Mouse (Mus musculus): Measurements from ENCODE around the gene Sfxn5. TPM values are rescaled to one million over a fixed set of nuclear protein-coding genes. Genes with fewer than 3 reads are reported as not detected.

The Sfxn5 gene
- total RNA-seq (2014; fragmentation: Nextera tagmentation), result 0.92 and 2.1 TPM in 2 replicates
- 0.93 and 2.0 TPM in 2 replicates for total RNA-seq (2017)

- peak; percentile 87 for ATAC-seq (replicated peaks; ENCODE audit: poor library complexity, severe bottlenecking)
Observed at GRCm38 (mm10) chr6:85333000-85333669, at the start of gene Sfxn5. Gene Sfxn5, minus strand, starts transcription at chr6:85333422.

DNA sequence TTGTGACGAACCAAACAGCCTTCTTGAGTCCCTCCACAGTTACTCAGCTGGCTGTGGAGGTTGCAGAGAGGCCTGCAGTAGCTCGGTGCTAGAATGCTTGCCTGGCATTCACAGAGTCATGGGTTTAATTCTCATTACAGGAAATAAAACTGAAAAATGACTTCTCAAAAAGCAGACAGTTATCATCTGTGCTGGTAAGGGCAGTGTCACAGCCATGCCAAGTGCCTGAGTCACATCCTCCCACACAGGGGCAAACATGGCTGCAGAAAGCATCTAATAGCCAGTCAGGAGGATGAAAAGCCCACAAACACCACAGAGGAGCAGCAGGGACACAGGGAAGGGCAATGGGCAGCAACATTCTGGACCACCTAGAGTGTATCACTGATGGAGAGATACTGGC, 49.6 kb upstream of the Sfxn5 start:
- ATAC-seq (replicated peaks; ENCODE audit: poor library complexity, severe bottlenecking), result no peak

- no peak for ATAC-seq (replicated peaks; ENCODE audit: poor library complexity, severe bottlenecking)
Observed at GRCm38 (mm10) chr6:85381648-85382020, 48.4 kb upstream of the Sfxn5 start.

DNA sequence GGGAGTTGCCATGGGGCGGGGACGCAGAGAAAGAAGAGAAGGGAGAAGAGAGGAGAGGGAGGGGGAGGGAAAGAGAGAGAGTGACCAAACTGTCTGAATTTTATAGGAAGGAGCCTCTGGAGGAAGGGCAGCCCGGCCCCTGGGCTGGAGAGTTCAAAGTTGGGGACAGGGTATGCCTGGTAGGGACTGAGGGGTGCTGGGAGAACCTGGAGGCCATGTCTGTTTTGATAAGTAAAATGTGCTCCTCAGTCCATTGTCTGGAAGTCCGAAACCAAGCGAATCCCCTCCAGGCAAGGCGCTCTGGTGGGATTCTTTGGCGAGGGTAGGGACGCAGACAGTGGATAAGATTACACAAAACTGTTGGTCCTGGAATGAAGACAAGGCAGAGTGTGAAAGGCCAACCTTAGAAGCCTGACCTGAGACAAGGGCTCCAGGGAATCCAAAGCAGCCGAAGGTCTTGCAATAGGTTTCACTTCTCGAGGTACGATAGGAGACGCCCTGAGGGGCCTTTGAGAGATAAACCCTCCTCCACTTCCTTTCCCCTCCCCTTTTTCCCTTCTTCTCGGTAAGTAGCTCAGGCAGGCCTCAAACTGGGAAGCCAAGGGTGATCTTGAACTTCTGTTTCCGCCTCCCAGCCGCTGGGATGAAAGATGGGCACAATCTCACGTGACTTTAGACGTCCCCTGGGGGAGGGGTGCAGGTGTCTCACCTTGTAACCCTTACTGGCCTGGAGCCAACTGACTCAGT, 47.9 kb upstream of the Sfxn5 start:
- peak; percentile 78 for ATAC-seq (replicated peaks; ENCODE audit: poor library complexity, severe bottlenecking)

DNA sequence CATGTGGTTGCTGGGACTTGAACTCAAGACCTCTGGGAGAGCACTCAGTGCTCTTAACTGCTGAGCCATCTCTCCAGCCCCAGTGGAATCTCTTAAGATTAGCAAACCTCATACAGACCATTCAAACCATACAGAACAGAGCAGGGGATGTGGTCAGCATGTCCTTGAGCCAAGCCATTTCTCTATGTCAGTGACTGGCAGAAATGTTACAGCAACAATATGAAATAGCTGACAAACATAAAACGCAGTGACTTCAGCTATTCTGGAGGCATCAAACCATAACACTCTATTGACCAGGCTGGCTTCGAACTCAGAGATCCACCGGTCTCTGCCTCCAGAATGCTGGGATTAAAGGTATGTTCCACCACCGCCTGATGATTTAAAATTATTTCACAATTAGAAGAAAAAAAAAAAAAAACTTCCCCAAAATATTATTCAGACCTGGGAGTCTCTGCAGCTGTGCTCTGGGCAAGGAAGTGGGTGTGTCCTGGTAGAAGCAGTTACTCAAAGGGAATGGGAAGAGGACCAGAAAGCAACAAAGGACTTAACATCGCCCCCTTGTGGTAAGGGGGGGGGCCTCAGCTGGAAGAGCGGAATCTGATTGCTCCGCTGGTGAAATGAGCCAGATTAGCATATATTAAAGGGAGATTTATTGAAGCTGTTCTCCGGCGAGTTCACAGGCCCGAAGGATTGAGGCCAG, 47.1 kb upstream of the Sfxn5 start:
- ATAC-seq (replicated peaks; ENCODE audit: poor library complexity, severe bottlenecking), result peak; percentile 95

GRCm38 (mm10) chr6:85378629-85379028, 45.4 kb upstream of the Sfxn5 start:
- no peak for ATAC-seq (replicated peaks; ENCODE audit: poor library complexity, severe bottlenecking)

DNA sequence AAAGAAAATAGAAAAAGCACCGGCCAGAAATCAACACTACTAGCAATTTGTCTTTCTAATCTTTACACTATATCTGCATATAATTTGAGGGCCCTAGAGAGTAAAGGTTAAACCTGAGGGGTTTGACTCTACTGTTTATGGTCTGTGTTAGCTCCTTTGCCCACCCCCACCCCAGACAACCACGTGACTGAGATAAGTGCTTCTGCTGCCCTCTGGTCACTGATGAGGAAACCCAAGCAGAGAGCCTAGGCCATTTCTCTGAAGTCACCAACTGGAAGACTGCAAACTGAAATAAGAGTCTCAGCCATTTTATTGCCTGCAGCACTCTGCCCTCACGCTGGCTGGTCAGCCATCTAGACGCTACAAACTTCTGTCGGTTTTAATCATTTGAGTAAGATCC, 44.7 kb upstream of the Sfxn5 start:
- no peak for ATAC-seq (replicated peaks; ENCODE audit: poor library complexity, severe bottlenecking)

DNA sequence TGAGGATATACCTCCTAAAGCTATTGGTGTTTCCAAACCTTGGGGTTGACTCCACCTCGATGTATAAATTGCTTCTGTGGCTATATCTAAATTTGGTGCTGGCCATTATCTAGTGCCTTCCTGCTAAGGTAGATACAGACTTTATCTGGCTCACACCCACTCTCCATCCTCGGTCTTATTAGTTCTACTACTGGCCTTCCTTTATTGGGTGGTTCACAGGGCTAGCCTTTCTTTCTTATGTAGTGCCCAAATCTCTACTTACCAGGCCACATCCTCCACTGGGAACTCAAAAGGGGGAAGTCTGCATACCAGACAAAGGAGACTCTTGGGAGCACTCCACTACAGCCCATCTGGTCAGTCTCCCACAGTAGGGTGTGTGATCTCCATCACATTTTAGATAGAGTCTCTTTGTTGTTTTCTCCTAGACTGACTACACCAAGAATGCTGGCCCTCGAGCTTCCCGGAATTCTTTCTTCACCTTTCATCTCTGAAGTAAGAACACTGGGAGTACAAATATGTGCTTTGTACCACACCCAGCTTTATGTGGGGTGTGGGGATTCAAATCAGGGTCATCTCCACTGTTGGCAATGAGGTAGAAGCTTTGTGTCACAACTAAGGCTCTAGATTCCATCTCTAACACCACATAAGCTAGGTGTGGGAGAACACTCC, 44.0 kb upstream of the Sfxn5 start:
- no peak for ATAC-seq (replicated peaks; ENCODE audit: poor library complexity, severe bottlenecking)

DNA sequence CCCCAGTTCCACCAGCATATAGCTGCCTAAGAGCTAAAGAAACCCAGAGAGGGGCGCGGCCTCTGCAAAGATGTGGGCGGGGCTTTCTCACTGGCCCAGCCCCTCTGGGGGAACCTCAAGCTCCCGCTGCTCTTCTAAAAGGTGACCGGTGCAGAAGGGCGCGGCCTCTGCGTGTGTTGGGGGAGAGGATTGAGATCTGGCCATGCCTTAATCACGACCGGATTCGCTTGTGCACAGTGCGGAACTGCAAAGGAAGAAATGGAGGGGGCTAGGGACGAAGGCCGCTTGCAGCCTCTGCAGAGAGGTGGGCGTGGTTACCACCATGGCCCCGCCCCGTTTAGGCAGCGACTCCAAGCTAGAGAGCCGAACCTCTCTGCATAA, 41.5 kb upstream of the Sfxn5 start:
- peak; percentile 87 for ATAC-seq (replicated peaks; ENCODE audit: poor library complexity, severe bottlenecking)

DNA sequence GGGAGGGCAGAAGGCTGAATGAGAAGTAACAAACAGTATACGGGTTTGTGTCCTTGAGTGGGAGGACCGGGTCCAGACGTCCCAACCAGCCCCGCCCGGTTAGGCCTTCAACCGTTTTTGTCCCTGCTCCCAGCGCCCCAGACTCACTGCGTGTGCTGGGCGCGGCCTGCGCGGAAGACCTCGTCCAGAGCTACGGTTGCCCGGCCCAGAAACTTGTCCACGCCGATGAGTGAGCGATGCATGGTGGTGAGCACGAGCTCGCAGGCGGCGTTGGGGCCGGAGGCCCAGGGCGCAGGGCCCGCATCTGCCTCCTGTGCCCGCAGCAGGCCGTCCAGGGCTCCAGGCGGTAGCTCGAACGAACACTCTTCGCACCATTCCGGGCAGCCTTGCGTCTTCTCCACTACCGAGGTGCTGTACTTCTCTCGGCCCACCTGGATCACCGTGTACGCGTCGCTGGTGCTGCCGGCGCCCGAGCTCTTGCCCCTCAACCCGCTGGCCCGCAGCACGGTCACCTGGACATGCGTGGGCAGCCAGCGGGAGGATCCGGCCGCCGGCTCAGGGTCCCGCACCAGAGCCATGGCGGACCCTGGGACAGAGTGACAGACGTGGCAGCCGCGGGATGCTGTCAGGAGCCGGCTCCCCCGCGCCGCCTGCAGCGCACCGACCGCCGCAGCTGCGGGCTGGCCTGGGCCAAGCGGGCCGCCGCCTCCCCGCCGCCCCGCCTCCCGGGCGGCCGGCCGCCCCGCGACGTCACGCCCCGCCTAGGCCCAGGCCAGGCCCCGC, 40.9 kb upstream of the Sfxn5 start, which contains the start of gene Rab11fip5:
Gene Rab11fip5, minus strand, starts transcription at position 684 of the 783 bp plus-strand sequence.
- no peak for ATAC-seq (replicated peaks; ENCODE audit: poor library complexity, severe bottlenecking)

DNA sequence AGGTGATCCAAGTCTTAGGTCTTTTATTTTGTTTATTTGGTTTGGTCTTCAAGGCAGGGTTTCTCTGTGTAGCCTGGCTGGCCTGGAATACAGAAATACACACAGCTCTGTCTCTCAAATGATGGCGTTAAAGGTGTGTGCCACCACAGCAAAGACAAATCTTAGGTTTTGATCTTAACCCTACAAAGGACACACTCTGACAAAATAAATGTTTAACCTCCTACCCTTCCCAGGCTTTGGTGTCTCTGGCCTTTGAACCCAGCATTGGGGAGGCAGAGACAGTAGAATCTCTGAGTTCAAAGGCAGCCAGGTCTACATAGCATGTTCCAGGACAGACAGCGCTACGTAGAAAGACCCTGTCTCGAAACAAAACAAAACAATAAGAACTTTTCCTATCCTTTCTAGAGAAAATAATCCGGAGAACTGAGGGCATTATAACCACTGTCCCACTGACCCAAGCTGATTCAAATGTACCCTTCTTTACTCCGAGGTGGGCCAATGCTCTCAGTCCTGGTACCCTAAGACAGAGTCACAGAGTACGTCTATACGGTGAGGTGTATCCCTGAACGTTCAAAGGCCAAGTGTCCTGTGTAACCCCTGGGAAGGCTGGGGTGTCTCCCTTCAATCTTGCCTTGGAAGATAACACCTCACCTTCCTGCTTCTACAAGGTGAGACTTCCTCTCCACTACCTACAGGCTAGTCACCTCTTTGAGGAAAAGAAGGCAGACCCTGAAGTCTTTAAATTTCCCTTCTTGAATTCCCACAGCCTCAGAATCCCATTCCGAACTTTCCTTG, 40.0 kb upstream of the Sfxn5 start:
- ATAC-seq (replicated peaks; ENCODE audit: poor library complexity, severe bottlenecking), result no peak

GRCm38 (mm10) chr6:85372496-85372895, 39.3 kb upstream of the Sfxn5 start:
- ATAC-seq (replicated peaks; ENCODE audit: poor library complexity, severe bottlenecking), result no peak

- no peak for ATAC-seq (replicated peaks; ENCODE audit: poor library complexity, severe bottlenecking)
Observed at GRCm38 (mm10) chr6:85371859-85372405, 38.7 kb upstream of the Sfxn5 start.

GRCm38 (mm10) chr6:85370666-85371430, 37.6 kb upstream of the Sfxn5 start:
- peak; percentile 7; the same call in 1 of the 2 replicates for ATAC-seq (replicated peaks; ENCODE audit: poor library complexity, severe bottlenecking)

DNA sequence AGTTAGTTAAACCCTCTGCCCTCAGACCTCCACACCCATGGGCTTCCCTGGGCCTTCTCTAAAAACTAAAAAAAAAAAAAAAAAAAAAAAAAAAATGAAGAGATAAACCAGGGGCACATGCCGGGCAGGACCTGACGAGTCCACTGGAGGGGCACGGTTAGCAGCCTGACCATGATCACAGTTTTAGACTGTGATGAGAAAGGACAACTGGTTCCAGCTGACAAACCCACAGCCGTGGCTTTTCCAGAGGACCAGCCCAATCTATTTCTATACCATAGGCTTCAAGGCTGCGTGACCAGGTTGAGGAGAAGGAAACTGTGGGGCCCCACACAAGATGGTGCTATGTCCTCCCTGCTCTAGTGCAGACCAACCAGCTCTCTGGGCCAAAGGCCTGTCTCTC, 36.8 kb upstream of the Sfxn5 start:
- no peak for ATAC-seq (replicated peaks; ENCODE audit: poor library complexity, severe bottlenecking)

- ATAC-seq (replicated peaks; ENCODE audit: poor library complexity, severe bottlenecking), result peak; percentile 76
Observed at GRCm38 (mm10) chr6:85369181-85369860, 36.1 kb upstream of the Sfxn5 start.

- no peak for ATAC-seq (replicated peaks; ENCODE audit: poor library complexity, severe bottlenecking)
Observed at GRCm38 (mm10) chr6:85368722-85369121, 35.5 kb upstream of the Sfxn5 start.

DNA sequence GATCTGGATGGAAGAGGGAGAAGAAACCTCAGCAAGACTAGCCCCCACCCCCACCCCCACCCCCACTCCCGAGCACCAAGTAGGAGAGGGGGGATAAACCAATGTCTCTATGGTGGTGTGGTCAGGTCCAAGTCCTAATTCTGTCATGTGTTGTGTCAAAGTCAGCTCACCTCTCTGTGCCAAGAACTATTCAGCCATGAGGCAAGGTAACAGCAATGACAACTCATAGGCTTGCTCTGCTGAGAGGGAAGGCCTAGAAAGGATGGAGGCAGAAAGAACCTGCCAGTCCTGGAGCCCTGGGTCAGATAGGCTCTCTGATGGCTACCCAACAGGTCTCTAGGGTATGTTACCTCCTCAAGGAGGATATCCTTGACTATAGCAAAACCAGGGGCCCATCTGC, 34.9 kb upstream of the Sfxn5 start:
- ATAC-seq (replicated peaks; ENCODE audit: poor library complexity, severe bottlenecking), result no peak
